Mouse (Mus musculus) midbrain, embryonic 11.5 days (tissue): ENCODE measurements around the gene Rbm17. TPM values are rescaled to one million over a fixed set of nuclear protein-coding genes. Genes with fewer than 3 reads are reported as not detected.
"Not testable (repeated sequence)": the region's sequence is repeated elsewhere in the genome, so short reads cannot be mapped to it uniquely, and the experiment has no call there.

ENCODE experiments used
- ATAC-seq: fragments of 200-750 bp; cut with Nextera tagmentation; 2 replicates; pipeline ENCODE4 v1.8.0; 2017; ENCODE audit warnings: moderate TSS enrichment, moderate library complexity; ENCODE audit not compliant: low FRiP score
- DNase-seq: peaks from one replicate; pipeline ENCODE4 v3.0.0; 2015; ENCODE audit warnings: low spot score; ENCODE audit errors: missing footprints
- H3K27ac ChIP-seq: fragments of 300-500 bp; sonication (generic); 2 replicates; pipeline ENCODE4 v1.5.1; 2014; ENCODE audit warnings: low read depth, low read length
- H3K27me3 ChIP-seq: fragments of 300-500 bp; sonication (generic); 2 replicates; pipeline ENCODE4 v1.6.1; 2014; ENCODE audit warnings: mild to moderate bottlenecking, low read length, moderate library complexity, mixed read lengths; ENCODE audit not compliant: control insufficient read depth, insufficient read depth
- H3K36me3 ChIP-seq: fragments of 300-500 bp; sonication (generic); 2 replicates; pipeline ENCODE4 v1.6.1; 2014; ENCODE audit warnings: mild to moderate bottlenecking, low read length, moderate library complexity, mixed read lengths; ENCODE audit not compliant: control insufficient read depth, insufficient read depth
- H3K4me1 ChIP-seq: fragments of 300-500 bp; sonication (generic); 2 replicates; pipeline ENCODE4 v1.6.1; 2014; ENCODE audit warnings: low read length; ENCODE audit not compliant: control insufficient read depth, insufficient read depth
- H3K4me2 ChIP-seq: fragments of 300-500 bp; sonication (generic); 2 replicates; pipeline ENCODE4 v1.6.1; 2014; ENCODE audit warnings: mild to moderate bottlenecking, moderate library complexity
- H3K4me3 ChIP-seq: fragments of 300-500 bp; sonication (generic); 2 replicates; pipeline ENCODE4 v1.5.1; 2014; ENCODE audit warnings: low read depth, low read length
- H3K9ac ChIP-seq: fragments of 300-500 bp; sonication (generic); 2 replicates; pipeline ENCODE4 v1.6.1; 2014; ENCODE audit warnings: low read length
- H3K9me3 ChIP-seq: fragments of 300-500 bp; sonication (generic); 2 replicates; pipeline ENCODE4 v1.6.1; 2016; ENCODE audit warnings: low read length; ENCODE audit not compliant: control insufficient read depth
- WGBS: fragments of 180-500 bp; shearing (Covaris S2); extraction: QIAGEN DNeasy Blood & Tissue Kit; methylation state at CpG from one replicate; pipeline ENCODE4 v1.1.7; 2014; 5-methylcytosine and 5-hydroxymethylcytosine counted together
- polyA plus RNA-seq: library from polyadenylated mRNA; unstranded; fragments of >200 nt; fragmentation: Nextera tagmentation; extraction: Ambion mirVana; gene quantifications from 2 replicates; pipeline ENCODE4 v1.2.1, GENCODE M21; 2014

Gene Rbm17
- polyA plus RNA-seq, 1 experiment from 2014 or later, result 187 TPM

DNA sequence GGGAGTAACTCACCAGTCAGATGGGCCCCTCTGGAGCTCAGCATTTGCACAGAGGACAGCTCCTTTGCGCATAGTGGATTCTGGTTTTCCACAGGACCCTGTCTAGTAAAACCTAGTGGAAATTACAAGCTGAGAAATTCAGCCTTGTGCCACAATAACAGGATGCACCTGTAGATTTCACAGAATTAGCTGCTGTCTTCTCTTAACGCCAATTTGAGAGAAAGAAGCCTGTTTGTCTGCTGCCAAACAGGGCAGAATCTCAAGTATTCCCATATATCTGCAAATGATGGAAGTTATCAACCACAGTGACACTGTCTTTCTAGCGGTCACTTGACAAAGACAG, 32.2 kb upstream of the Rbm17 start:
- 79% methylated on average over 3 of the region's 3 CpGs for WGBS
- ATAC-seq, result no peak
- H3K4me2 ChIP-seq, result no peak overlapping the region

GRCm38 (mm10) chr2:11635471-11636137, 31.7 kb upstream of the Rbm17 start:
- no peak overlapping the region for H3K9ac ChIP-seq
- no peaks in the 10 kb centered on the region for H3K27me3 ChIP-seq
- no peak for ATAC-seq
- DNase-seq, result no peak
- no peak overlapping the region for H3K4me2 ChIP-seq
- no peaks in the 10 kb centered on the region for H3K9me3 ChIP-seq
- WGBS, result 93% methylated on average over 5 of the region's 5 CpGs
- H3K36me3 ChIP-seq, result no peaks in the 10 kb centered on the region
- H3K4me3 ChIP-seq, result no peak overlapping the region
- H3K4me1 ChIP-seq, result no peaks in the 10 kb centered on the region
- H3K27ac ChIP-seq, result no peak overlapping the region

More for the DNA sequence above, 32.2 kb upstream of the Rbm17 start:
- Histone ChIP-seq H3K36me3 (no peaks in the 10 kb centered on the region), H3K4me1 (no peaks in the 10 kb centered on the region), H3K4me3 (no peak overlapping the region), H3K9me3 (no peaks in the 10 kb centered on the region), H3K9ac (no peak overlapping the region), H3K27ac (no peak overlapping the region), H3K27me3 (no peaks in the 10 kb centered on the region)
- no peak for DNase-seq

DNA sequence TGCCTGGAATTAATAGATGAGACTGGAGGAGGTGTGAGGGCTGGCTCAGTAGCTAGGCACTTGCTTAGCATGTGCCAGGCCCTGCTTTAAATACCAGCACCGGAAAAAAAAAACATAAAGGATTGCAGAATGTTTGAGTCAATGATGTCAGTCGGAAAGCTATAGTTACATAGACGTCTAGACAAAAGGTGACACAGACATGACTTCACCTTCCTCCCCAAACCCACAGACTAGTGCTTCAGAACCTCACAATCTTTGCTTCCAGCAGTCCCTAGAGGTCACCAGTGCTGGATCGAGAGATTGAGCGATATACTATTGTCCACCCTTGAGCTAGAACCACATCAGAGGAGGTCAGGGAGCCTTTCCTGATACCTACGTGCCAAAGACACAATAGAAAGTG, 31.1 kb upstream of the Rbm17 start:
- Histone ChIP-seq H3K27ac (no peak overlapping the region), H3K4me3 (no peak overlapping the region), H3K4me1 (no peaks in the 10 kb centered on the region), H3K9ac (no peak overlapping the region), H3K9me3 (no peaks in the 10 kb centered on the region), H3K4me2 (no peak overlapping the region), H3K36me3 (no peaks in the 10 kb centered on the region), H3K27me3 (no peaks in the 10 kb centered on the region)
- DNase-seq, result no peak
- no peak for ATAC-seq
- 83% methylated on average over 6 of the region's 6 CpGs for WGBS

DNA sequence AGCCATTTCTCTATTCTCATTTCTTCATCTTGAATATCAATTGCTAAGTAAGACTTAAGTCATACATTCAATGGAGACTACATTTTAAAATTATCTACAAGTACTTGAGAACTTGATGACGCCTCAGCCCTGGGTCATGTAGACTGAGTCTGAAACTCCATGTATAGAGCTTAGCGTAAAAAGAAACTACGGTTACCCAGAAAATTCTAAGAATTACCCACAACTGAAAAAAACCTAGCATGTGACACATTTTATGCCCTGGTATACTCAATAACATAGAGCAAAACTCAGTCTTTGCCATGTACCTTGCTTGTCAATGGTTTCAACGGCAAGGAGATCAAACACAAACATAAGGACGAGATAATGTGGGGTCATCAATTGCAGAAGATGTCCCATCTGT, 21.9 kb upstream of the Rbm17 start, which contains the start of gene Gm17490:
Gene Gm17490, minus strand, starts transcription at position 375 of the 400 bp plus-strand sequence.
- Histone ChIP-seq H3K4me2 (no peak within 1 kb of the TSS), H3K36me3 (no peaks in the 10 kb centered on the region), H3K27ac (no peak within 1 kb of the TSS), H3K4me1 (no peaks in the 10 kb centered on the region), H3K9ac (no peak within 1 kb of the TSS), H3K4me3 (no peak within 1 kb of the TSS), H3K9me3 (no peaks in the 10 kb centered on the region), H3K27me3 (no peaks in the 10 kb centered on the region)
- ATAC-seq, result no peak
- 90% methylated on average over 5 of the region's 5 CpGs for WGBS
- DNase-seq, result no peak

DNA sequence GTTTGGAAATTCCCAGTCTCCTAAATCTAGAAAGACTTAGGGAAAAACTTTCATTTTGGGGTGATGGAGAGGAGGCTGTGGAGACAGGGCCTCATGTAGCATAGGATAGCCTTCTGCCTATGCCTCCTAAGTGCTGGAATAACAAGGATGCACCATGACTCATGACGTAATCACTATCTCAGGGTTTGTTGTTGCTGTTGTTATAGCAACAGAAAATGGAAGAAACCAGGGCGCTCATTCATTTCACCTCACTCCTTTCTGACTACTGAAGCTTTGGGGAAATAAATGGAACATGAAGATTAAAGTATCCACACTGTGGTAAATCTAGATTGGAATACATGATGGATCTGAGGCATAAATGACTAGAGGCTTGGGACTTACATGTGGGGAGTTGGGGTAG, 19.8 kb upstream of the Rbm17 start:
- DNase-seq, result no peak
- no peak overlapping the region for H3K9ac ChIP-seq
- H3K4me1 ChIP-seq, result no peaks in the 10 kb centered on the region
- H3K27me3 ChIP-seq, result no peaks in the 10 kb centered on the region
- no peak for ATAC-seq
- H3K9me3 ChIP-seq, result no peaks in the 10 kb centered on the region
- WGBS, result 89% methylated on average over 2 of the region's 2 CpGs
- H3K4me3 ChIP-seq, result no peak overlapping the region
- no peak overlapping the region for H3K4me2 ChIP-seq
- no peaks in the 10 kb centered on the region for H3K36me3 ChIP-seq
- H3K27ac ChIP-seq, result no peak overlapping the region

- Histone ChIP-seq H3K27me3 (no peaks in the 10 kb centered on the region), H3K27ac (no peak overlapping the region), H3K4me1 (no peaks in the 10 kb centered on the region), H3K36me3 (no peaks in the 10 kb centered on the region), H3K9me3 (no peaks in the 10 kb centered on the region), H3K4me3 (no peak overlapping the region), H3K9ac (no peak overlapping the region), H3K4me2 (no peak overlapping the region)
- no peak for DNase-seq
- 89% methylated on average over 7 of the region's 8 CpGs for WGBS
- no peak for ATAC-seq
Measured at GRCm38 (mm10) chr2:11623173-11623572, 19.2 kb upstream of the Rbm17 start.

DNA sequence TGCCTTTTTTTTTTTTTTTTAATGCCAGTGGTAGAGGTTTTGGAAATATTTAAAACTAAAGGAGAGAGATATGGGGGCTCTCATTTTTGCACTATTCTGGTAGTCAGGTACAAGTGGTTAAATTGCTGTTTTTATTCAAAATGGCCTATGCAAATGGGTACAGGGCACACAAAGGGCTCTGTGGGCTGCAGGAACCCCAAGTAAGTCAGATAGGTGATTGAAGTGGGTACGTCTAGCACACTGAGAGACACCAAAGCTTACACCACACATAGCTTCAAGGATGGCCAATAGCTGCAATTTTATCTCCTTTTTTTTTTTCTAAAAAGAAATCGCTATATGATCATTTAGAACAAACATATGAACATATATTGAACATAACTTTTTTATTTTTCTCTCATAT, 15.6 kb upstream of the Rbm17 start:
- no peaks in the 10 kb centered on the region; the same call in 1 of the 2 replicates for H3K9me3 ChIP-seq
- DNase-seq (no peak), ATAC-seq (no peak)
- no peak overlapping the region for H3K4me2 ChIP-seq
- H3K27me3 ChIP-seq, result no peaks in the 10 kb centered on the region
- H3K4me1 ChIP-seq, result no peaks in the 10 kb centered on the region
- 77% methylated on average over 2 of the region's 2 CpGs for WGBS
- H3K36me3 ChIP-seq, result no peaks in the 10 kb centered on the region
- H3K4me3 ChIP-seq, result no peak overlapping the region
- H3K9ac ChIP-seq, result no peak overlapping the region
- H3K27ac ChIP-seq, result no peak overlapping the region

DNA sequence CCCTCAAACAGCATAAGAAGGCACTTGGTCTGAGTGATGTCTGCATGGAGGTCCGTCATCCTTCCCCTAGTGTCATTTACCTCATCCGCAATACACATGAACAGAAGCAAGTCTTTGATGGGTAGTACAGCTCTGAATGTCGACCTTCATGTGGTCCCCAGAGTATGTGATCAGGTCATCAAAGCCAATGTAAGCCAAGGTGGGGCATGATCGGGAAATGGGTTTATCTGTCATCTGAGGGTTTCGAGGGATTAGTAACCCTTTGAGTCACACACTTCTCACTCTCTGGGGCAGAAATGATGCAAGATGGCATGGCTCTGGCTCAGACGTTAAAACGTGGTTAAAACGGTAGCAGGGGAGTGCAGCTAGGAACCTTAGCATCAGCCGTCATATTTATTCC, 12.9 kb upstream of the Rbm17 start:
- no peaks in the 10 kb centered on the region for H3K4me1 ChIP-seq
- H3K9ac ChIP-seq, result no peak overlapping the region
- H3K27me3 ChIP-seq, result no peaks in the 10 kb centered on the region
- no peak overlapping the region for H3K4me3 ChIP-seq
- no peaks in the 10 kb centered on the region for H3K36me3 ChIP-seq
- 91% methylated on average over 9 of the region's 9 CpGs for WGBS
- H3K4me2 ChIP-seq, result no peak overlapping the region
- no peaks in the 10 kb centered on the region; the same call in 1 of the 2 replicates for H3K9me3 ChIP-seq
- no peak for DNase-seq
- no peak overlapping the region for H3K27ac ChIP-seq
- no peak for ATAC-seq

DNA sequence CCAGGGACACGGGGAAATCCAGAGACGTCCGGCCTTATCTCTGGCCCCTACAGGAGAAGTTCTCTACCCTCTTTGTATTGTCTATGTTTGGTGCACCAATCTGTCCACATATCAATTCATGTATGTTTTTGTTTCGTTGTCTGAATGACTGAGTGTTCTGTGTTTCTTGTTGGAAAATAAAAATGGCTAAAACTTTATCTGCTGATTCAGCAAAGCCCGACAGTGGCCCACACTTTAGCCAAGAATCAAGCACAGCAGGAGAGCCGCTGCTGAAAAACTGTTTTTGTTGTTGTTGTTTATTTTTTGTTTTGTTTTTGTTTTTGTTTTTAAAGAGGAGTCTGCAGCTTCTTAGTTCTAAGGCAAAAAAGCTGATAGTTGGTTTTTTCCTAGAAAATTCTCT, 9.0 kb upstream of the Rbm17 start:
- WGBS, result 86% methylated on average over 6 of the region's 6 CpGs
- not testable (repeated sequence) for DNase-seq, ATAC-seq

More for the DNA sequence above, 9.0 kb upstream of the Rbm17 start:
- not testable (repeated sequence) for H3K4me2 ChIP-seq, H3K27ac ChIP-seq, H3K4me3 ChIP-seq, H3K9me3 ChIP-seq, H3K27me3 ChIP-seq, H3K36me3 ChIP-seq, H3K9ac ChIP-seq, H3K4me1 ChIP-seq
